Mouse (Mus musculus) small intestine, adult 2 months (tissue): ENCODE data around the gene Map4k4.

Experiments used
- CTCF ChIP-seq: fragments of 200-500 bp; IDR thresholded peaks from 2 replicates; pipeline ENCODE4 v1.5.1; 2012; ENCODE audit warnings: low read depth, mild to moderate bottlenecking, control low read depth, inconsistent platforms, low read length, moderate library complexity, mixed read lengths; ENCODE audit not compliant: insufficient replicate concordance, insufficient read length; ENCODE audit errors: extremely low read depth
- POLR2A ChIP-seq: fragments of 200-500 bp; IDR thresholded peaks from 2 replicates; pipeline ENCODE4 v1.6.1; 2012; ENCODE audit warnings: low read depth, mild to moderate bottlenecking, control low read depth, inconsistent platforms, low read length, moderate library complexity

GRCm38 (mm10) chr1:39942935-39943334 is 42.2 kb downstream of the Map4k4 start:
- TF ChIP-seq POLR2A (no peak), CTCF (no peak)
